Mouse (Mus musculus): ENCODE data around the gene Lpar5.

DNA sequence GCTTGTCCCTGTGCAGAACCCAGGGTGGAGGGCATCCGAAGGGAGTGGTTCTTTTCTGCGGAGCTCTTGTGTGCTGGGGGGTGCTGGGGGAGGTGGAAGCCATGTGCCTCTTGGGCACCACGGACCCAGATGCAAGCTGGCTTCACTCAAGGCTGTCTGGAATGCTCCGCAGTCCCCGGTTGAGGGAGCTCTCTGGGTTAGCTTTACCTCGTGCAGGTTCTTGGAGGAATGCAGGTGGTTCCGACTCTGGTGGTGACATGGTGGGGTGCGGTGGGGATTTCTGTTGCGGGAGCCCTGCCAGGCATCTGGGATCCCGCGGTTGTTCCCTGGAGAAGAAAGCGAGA is 29.6 kb downstream of the Lpar5 start:
- TF ChIP-seq CTCF (IDR thresholded peaks at IDR 0.05; ENCODE audit: borderline replicate concordance, control insufficient read depth, extremely low read depth, insufficient read depth, low read length, poor library complexity) = no peak
- 0 out of 2 replicates have a peak, but pooled peaks have one; percentile 24 for TF ChIP-seq POLR2A (IDR thresholded peaks at IDR 0.05; ENCODE audit: control insufficient read depth, extremely low read depth, insufficient read depth, low read length, poor library complexity)
